Mouse (Mus musculus) spleen, adult 2 months (tissue): ENCODE measurements around the gene Dusp11.

ENCODE experiments used
- CTCF ChIP-seq: fragments of 200-500 bp; IDR thresholded peaks from 2 replicates; pipeline ENCODE4 v1.5.1; 2011; ENCODE audit warnings: mild to moderate bottlenecking, inconsistent platforms; ENCODE audit not compliant: insufficient read depth, insufficient read length, insufficient replicate concordance; ENCODE audit errors: extremely low read depth
- POLR2A ChIP-seq: fragments of 200-500 bp; IDR thresholded peaks from 2 replicates; pipeline ENCODE4 v1.6.1; 2011; ENCODE audit warnings: low read depth, low read length, inconsistent platforms

- TF ChIP-seq CTCF (no peak), POLR2A (no peak)
Measured at GRCm38 (mm10) chr6:85976242-85976641, 14.8 kb upstream of the Dusp11 start.
